Mouse (Mus musculus) heart, embryonic 10.5 days (tissue): ENCODE data around the gene Acacb. TPM values are rescaled to one million over a fixed set of nuclear protein-coding genes. Genes with fewer than 3 reads are reported as not detected.

Experiments used
- DNase-seq: peaks from one replicate; pipeline ENCODE4 v3.0.0-alpha.2; 2017; ENCODE audit warnings: low spot score
- H3K27ac ChIP-seq: fragments of 300-500 bp; sonication (generic); 2 replicates; pipeline ENCODE4 v1.5.1; 2016; ENCODE audit warnings: mild to moderate bottlenecking
- H3K27me3 ChIP-seq: fragments of 300-500 bp; sonication (generic); 2 replicates; pipeline ENCODE4 v1.6.1; 2016; ENCODE audit warnings: mild to moderate bottlenecking; ENCODE audit not compliant: poor library complexity, insufficient read depth, severe bottlenecking
- H3K36me3 ChIP-seq: fragments of 300-500 bp; sonication (generic); 2 replicates; pipeline ENCODE4 v1.6.1; 2016; ENCODE audit warnings: mild to moderate bottlenecking, moderate library complexity
- H3K4me1 ChIP-seq: fragments of 300-500 bp; sonication (generic); 2 replicates; pipeline ENCODE4 v1.6.1; 2016; ENCODE audit warnings: mild to moderate bottlenecking
- H3K4me3 ChIP-seq: fragments of 300-500 bp; sonication (generic); 2 replicates; pipeline ENCODE4 v1.5.1; 2016; ENCODE audit warnings: mild to moderate bottlenecking, moderate library complexity
- H3K9me3 ChIP-seq: fragments of 300-500 bp; sonication (generic); 2 replicates; pipeline ENCODE4 v1.6.1; 2016; ENCODE audit warnings: mild to moderate bottlenecking, moderate library complexity
- WGBS: fragments of 180-500 bp; shearing (Covaris S2); methylation state at CpG from one replicate; pipeline ENCODE4 v1.1.7; 2016; 5-methylcytosine and 5-hydroxymethylcytosine counted together
- polyA plus RNA-seq: library from polyadenylated mRNA; unstranded; fragments of >200 nt; fragmentation: Nextera tagmentation; extraction: Ambion mirVana; gene quantifications from 2 replicates; pipeline ENCODE4 v1.2.1, GENCODE M21; 2016

Acacb gene
- polyA plus RNA-seq, 1 experiment from 2014 or later: 5.8 TPM

DNA sequence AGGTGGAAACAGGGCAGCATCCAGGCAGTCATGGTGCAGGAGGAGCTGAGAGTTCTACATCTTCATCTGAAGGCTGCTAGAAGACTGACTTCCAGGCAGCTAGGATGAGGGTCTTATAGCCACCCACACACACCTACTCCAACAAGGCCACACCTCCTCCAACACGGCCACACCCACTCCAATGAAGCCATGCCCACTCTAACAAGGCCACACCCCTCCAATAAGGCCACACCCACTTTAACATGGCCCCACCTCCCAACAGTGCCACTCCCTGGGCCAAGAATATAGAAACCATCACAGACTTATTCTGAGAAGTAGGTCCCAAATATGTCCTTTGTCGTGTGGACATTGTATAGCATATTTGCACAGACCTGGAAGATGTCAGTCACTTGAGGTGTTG is 59.8 kb downstream of the Acacb start:
- WGBS: 74% methylated on average over 2 of the region's 2 CpGs
- Histone ChIP-seq H3K4me3 (no peak overlapping the region), H3K36me3 (peaks cover 72% of the 10 kb centered on the region), H3K4me1 (no peaks in the 10 kb centered on the region), H3K27ac (no peak overlapping the region), H3K27me3 (no peaks in the 10 kb centered on the region), H3K9me3 (no peaks in the 10 kb centered on the region)
- DNase-seq: no peak

DNA sequence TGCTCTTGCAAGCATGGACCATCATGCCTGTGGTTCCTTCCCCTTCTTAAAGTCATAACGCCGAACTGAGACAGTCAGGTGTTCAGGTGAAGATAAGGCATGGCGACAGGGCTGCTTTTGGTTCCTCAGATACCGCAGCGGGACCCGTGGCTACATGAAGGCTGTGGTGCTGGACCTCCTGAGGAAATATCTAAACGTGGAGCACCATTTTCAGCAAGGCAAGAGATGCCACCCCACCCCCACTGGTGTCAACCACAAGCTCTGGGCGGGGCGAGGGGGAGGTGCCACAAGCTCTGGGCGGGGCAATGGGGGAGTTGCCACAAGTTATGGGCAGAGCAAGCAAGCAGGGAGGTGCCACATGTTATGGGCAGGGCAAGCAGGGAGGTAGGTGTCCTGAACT is 66.8 kb downstream of the Acacb start:
- no peaks in the 10 kb centered on the region for H3K27me3 ChIP-seq
- 0 out of 2 replicates have a peak, but pooled peaks cover 3% of the 10 kb centered on the region for H3K4me1 ChIP-seq
- no peak overlapping the region for H3K4me3 ChIP-seq
- H3K9me3 ChIP-seq: no peaks in the 10 kb centered on the region
- 57% methylated on average over 10 of the region's 10 CpGs for WGBS
- no peak for DNase-seq
- peaks cover 83% of the 10 kb centered on the region for H3K36me3 ChIP-seq
- H3K27ac ChIP-seq: no peak overlapping the region

DNA sequence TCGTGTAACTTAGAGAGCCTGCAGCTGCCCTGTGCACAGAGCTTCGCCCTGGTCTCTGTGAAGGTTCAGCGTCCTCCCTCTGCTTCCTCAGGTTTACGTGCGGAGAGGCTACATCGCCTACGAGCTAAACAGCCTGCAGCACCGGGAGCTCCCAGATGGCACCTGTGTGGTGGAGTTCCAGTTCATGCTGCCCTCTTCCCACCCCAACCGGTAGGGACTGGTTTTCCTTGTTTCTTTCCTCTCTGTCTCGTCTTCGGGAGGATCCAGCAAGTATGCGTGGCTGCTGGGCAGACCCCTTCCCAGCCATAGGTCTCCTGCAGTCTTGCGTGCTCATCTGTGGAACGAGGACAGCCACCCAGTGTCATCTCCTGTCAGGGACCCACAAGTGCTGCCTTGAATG is 72.4 kb downstream of the Acacb start:
- Histone ChIP-seq H3K4me3 (no peak overlapping the region), H3K4me1 (0 out of 2 replicates have a peak, but pooled peaks cover 3% of the 10 kb centered on the region), H3K9me3 (no peaks in the 10 kb centered on the region; the same call in 1 of the 2 replicates), H3K27ac (no peak overlapping the region), H3K27me3 (no peaks in the 10 kb centered on the region), H3K36me3 (peaks cover 85% of the 10 kb centered on the region)
- WGBS: 78% methylated on average over 14 of the region's 14 CpGs
- no peak for DNase-seq

DNA sequence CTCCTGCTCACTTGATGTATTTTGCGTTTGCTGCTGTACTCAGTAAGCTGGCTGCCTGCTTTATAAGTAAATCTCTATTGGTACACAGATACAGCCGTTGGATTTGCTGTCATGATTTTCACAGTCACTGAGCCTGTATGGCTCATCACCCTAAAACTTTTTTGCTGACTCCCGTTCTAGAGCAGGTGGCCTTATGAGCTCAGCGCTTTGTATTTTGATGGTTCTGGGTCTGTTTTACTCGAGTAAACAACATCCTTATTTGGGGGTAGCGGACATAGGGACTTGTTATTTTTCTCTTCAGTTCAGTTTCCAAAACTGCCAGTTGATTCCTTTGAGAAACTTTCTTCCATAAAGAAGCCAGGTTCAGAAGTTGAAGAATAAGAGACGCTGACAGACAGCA is 79.7 kb downstream of the Acacb start:
- WGBS: 91% methylated on average over 7 of the region's 7 CpGs
- peaks cover 94% of the 10 kb centered on the region for H3K36me3 ChIP-seq

DNA sequence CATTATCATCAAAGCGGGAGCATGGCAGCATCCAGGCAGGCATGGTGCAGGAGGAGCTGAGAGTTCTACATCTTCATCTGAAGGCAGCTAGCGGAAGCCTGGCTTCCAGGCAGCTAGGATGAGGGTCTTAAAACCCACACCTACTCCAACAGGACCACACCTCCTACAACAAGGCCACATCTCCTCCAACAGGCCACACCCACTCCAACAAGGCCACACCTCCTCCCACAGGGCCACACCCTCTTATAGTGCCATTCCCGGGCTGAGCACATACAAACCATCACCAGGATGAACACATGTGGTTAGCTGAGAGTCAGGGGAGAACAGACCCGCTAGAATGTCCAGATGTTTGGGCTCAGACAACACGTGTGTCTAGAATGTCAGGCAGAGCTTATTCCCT is 82.6 kb downstream of the Acacb start:
- no peak overlapping the region for H3K4me3 ChIP-seq
- no peak overlapping the region for H3K27ac ChIP-seq
- H3K36me3 ChIP-seq: peaks cover 85% of the 10 kb centered on the region
- no peaks in the 10 kb centered on the region for H3K27me3 ChIP-seq
- H3K9me3 ChIP-seq: no peaks in the 10 kb centered on the region; the same call in 1 of the 2 replicates
- DNase-seq: no peak
- 81% methylated on average over 5 of the region's 5 CpGs for WGBS
- no peaks in the 10 kb centered on the region for H3K4me1 ChIP-seq

More for the DNA sequence above, 79.7 kb downstream of the Acacb start:
- Histone ChIP-seq H3K4me3 (no peak overlapping the region), H3K9me3 (no peaks in the 10 kb centered on the region; the same call in 1 of the 2 replicates), H3K27ac (no peak overlapping the region), H3K27me3 (no peaks in the 10 kb centered on the region), H3K4me1 (no peaks in the 10 kb centered on the region)
- DNase-seq: no peak

DNA sequence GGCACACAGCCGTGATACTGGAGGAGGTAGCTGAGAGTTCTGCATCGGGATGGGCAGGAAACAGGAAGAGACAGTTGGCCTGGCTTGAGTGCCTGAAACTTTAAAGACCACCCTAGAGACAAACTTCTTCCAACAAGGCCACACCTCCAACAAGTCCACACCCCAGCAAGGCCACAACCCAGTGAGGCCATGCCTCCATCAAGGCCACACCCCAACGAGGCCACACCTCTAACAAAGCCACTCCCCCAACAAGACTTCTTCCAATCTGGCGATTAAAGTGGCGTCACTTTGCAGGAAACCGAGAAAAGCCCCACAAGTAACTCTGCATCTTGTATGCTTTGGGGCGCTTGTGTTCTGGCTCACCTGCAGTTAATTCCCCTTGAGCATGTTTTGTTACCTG is 92.6 kb downstream of the Acacb start:
- Histone ChIP-seq H3K4me3 (no peak overlapping the region), H3K9me3 (no peaks in the 10 kb centered on the region), H3K27ac (no peak overlapping the region), H3K36me3 (peaks cover 32% of the 10 kb centered on the region; the same call in 1 of the 2 replicates), H3K4me1 (0 out of 2 replicates have a peak, but pooled peaks cover 7% of the 10 kb centered on the region), H3K27me3 (peaks cover 9% of the 10 kb centered on the region)
- DNase-seq: no peak
- 23% methylated on average over 7 of the region's 7 CpGs for WGBS

GRCm38 (mm10) chr5:114239737-114240136 is 93.4 kb downstream of the Acacb start:
- Histone ChIP-seq H3K27me3 (peaks cover 9% of the 10 kb centered on the region), H3K36me3 (peaks cover 35% of the 10 kb centered on the region; the same call in 1 of the 2 replicates), H3K4me3 (no peak overlapping the region), H3K9me3 (no peaks in the 10 kb centered on the region), H3K27ac (no peak overlapping the region), H3K4me1 (0 out of 2 replicates have a peak, but pooled peaks cover 7% of the 10 kb centered on the region)
- WGBS: 55% methylated on average over 14 of the region's 14 CpGs
- DNase-seq: no peak

DNA sequence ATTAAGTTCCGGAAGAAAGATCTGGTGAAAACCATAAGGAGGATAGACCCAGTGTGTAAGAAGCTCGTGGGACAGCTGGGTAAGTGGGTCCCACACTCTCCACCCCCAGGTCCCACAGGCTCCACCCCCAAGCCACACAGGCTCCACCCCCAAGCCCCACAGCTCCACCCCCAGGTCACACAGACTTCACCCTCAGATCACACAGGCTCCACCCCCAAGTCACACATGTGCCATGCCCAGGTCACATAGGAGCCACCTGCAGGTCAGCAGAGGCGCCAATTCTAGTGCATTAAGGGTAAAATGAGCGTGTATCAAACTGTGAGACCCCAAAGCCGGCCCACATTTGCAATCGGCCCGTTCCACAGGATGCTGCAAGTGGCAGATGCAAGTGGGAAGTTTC is 100.1 kb downstream of the Acacb start:
- 0 out of 2 replicates have a peak, but pooled peaks cover 5% of the 10 kb centered on the region for H3K27me3 ChIP-seq
- no peak overlapping the region for H3K27ac ChIP-seq
- H3K4me3 ChIP-seq: no peak overlapping the region
- 75% methylated on average over 7 of the region's 7 CpGs for WGBS
- H3K36me3 ChIP-seq: peaks cover 58% of the 10 kb centered on the region
- no peak for DNase-seq
- H3K4me1 ChIP-seq: peaks cover 4% of the 10 kb centered on the region; the same call in 1 of the 2 replicates
- H3K9me3 ChIP-seq: no peaks in the 10 kb centered on the region

DNA sequence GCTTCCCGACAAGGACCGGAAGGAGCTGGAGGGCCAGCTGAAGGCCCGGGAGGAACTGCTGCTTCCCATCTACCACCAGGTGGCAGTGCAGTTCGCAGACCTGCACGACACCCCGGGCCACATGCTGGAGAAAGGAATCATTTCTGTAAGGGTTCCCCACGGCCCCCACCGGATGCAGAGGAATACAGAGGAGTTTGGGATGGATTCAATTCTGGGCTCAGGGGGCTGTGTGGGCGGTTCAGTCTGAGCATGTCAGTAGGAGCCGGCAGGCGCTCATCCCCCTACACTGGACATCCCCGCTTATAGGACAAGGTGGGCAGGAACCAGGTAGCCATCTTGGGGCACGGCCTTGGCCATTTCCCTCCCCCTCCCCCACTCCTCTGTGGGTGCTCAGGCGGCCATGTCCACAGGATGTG is 101.8 kb downstream of the Acacb start:
- WGBS: 16% methylated on average over 14 of the region's 14 CpGs
- peak; percentile 82 for DNase-seq
- peaks cover 9% of the 10 kb centered on the region; the same call in 1 of the 2 replicates for H3K27me3 ChIP-seq
- H3K36me3 ChIP-seq: peaks cover 45% of the 10 kb centered on the region
- H3K27ac ChIP-seq: 0 out of 2 replicates have a peak overlapping the region, but pooled peaks have one; percentile 23
- H3K9me3 ChIP-seq: no peaks in the 10 kb centered on the region
- peaks cover 4% of the 10 kb centered on the region; the same call in 1 of the 2 replicates for H3K4me1 ChIP-seq
- H3K4me3 ChIP-seq: 0 out of 2 replicates have a peak overlapping the region, but pooled peaks have one; percentile 8

DNA sequence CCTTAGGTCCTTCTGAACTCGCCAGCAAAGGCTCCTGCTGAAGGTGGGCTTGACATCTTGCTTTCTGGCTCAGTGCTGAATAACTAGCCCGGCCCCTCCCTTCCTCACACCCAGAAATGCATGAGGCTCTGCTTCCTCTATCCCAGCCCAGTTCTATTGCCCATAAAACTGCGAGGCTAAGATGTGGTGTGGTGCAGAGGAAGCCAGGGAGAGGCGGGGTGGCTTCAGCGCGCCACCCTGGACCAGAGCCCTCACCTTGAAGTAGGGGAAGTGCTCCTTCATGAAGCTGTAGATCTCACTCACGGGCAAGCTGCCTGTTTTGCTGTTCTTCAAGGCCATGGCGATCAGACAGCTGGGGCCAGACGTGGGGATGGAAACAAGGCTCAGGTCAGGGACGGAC is 113.2 kb downstream of the Acacb start:
- H3K4me3 ChIP-seq: no peak overlapping the region
- no peaks in the 10 kb centered on the region for H3K36me3 ChIP-seq
- no peak overlapping the region for H3K27ac ChIP-seq
- peaks cover 27% of the 10 kb centered on the region for H3K27me3 ChIP-seq
- H3K9me3 ChIP-seq: no peaks in the 10 kb centered on the region
- no peaks in the 10 kb centered on the region for H3K4me1 ChIP-seq
- WGBS: 68% methylated on average over 10 of the region's 10 CpGs
- DNase-seq: no peak

DNA sequence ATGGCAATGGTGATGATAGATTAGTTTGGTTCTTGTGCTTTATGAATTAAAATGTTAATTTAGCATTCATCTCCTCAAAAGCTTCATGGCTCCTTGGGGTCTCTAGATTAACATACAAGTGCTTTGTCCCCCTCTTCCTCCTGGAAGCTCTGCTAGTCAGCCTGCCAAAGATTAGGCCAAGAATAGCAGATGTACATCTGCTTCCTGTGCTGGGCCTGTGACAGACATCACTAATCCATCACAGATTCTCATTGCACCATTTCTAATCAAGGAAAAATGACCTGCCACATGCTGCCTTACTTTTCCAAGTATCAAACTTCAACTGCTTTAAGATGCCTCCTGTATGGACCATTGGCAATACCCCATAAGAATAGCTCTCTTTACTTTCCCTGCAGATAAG is 115.2 kb downstream of the Acacb start:
- H3K27ac ChIP-seq: no peak overlapping the region
- DNase-seq: no peak
- no peaks in the 10 kb centered on the region for H3K4me1 ChIP-seq
- H3K27me3 ChIP-seq: peaks cover 29% of the 10 kb centered on the region
- H3K36me3 ChIP-seq: no peaks in the 10 kb centered on the region
- no peaks in the 10 kb centered on the region for H3K9me3 ChIP-seq
- no peak overlapping the region for H3K4me3 ChIP-seq

GRCm38 (mm10) chr5:114264030-114264459 is 117.7 kb downstream of the Acacb start:
- Histone ChIP-seq H3K4me3 (no peak overlapping the region), H3K36me3 (no peaks in the 10 kb centered on the region), H3K9me3 (no peaks in the 10 kb centered on the region), H3K27ac (no peak overlapping the region), H3K4me1 (no peaks in the 10 kb centered on the region), H3K27me3 (peaks cover 49% of the 10 kb centered on the region)
- 87% methylated on average over 8 of the region's 8 CpGs for WGBS
- DNase-seq: no peak

GRCm38 (mm10) chr5:114264791-114265190 is 118.5 kb downstream of the Acacb start:
- WGBS: 75% methylated on average over 8 of the region's 8 CpGs
- no peaks in the 10 kb centered on the region for H3K9me3 ChIP-seq

GRCm38 (mm10) chr5:114268646-114269045 is 122.3 kb downstream of the Acacb start:
- 47% methylated on average over 7 of the region's 7 CpGs for WGBS
- peaks cover 95% of the 10 kb centered on the region for H3K27me3 ChIP-seq
- peaks cover 16% of the 10 kb centered on the region for H3K4me1 ChIP-seq
- no peaks in the 10 kb centered on the region for H3K9me3 ChIP-seq
- no peak overlapping the region for H3K4me3 ChIP-seq
- H3K27ac ChIP-seq: no peak overlapping the region
- H3K36me3 ChIP-seq: no peaks in the 10 kb centered on the region
- no peak for DNase-seq

More at GRCm38 (mm10) chr5:114264791-114265190, 118.5 kb downstream of the Acacb start:
- peaks cover 4% of the 10 kb centered on the region; the same call in 1 of the 2 replicates for H3K4me1 ChIP-seq
- H3K27ac ChIP-seq: no peak overlapping the region
- peaks cover 56% of the 10 kb centered on the region for H3K27me3 ChIP-seq
- H3K36me3 ChIP-seq: no peaks in the 10 kb centered on the region
- no peak overlapping the region for H3K4me3 ChIP-seq
- DNase-seq: no peak
